ENCODE assay signal across 20 mouse cellular contexts in genomic region chr10:117576881-117577730, GRCm38 (mm10).
"Had no signal": no experiment of that assay in that cellular context is flagged by ENCODE, and none has a peak within 500 bp of the region (broad histone marks: within the 10 kb centered on the region; RNA-seq: fewer than 3 reads in every experiment).

No protein-coding gene starts in this region.

- H3K27ac ChIP-seq: limb, embryonic 10.5 days; limb, embryonic 13.5 days; liver, embryonic 13.5 days; midbrain, embryonic 12.5 days; midbrain, embryonic 15.5 days; neural tube, embryonic 13.5 days; stomach, embryonic 15.5 days had no signal

- H3K9me3 ChIP-seq: limb, embryonic 10.5 days; limb, embryonic 13.5 days; liver, embryonic 13.5 days; midbrain, embryonic 12.5 days; midbrain, embryonic 15.5 days; neural tube, embryonic 13.5 days; stomach, embryonic 15.5 days had no signal

- H3K36me3 ChIP-seq: limb, embryonic 10.5 days; limb, embryonic 13.5 days; liver, embryonic 13.5 days; midbrain, embryonic 12.5 days; midbrain, embryonic 15.5 days; neural tube, embryonic 13.5 days; stomach, embryonic 15.5 days had no signal

- H3K4me3 ChIP-seq: limb, embryonic 10.5 days; limb, embryonic 13.5 days; liver, embryonic 13.5 days; midbrain, embryonic 12.5 days; midbrain, embryonic 15.5 days; myocyte; neural tube, embryonic 13.5 days; stomach, embryonic 15.5 days had no signal

- H3K27me3 ChIP-seq: stomach, embryonic 15.5 days had no signal

- H3K4me2 ChIP-seq: limb, embryonic 13.5 days; liver, embryonic 13.5 days; midbrain, embryonic 12.5 days; midbrain, embryonic 15.5 days; neural tube, embryonic 13.5 days; stomach, embryonic 15.5 days had no signal

- H3K9ac ChIP-seq: limb, embryonic 13.5 days; liver, embryonic 13.5 days; midbrain, embryonic 12.5 days; midbrain, embryonic 15.5 days; neural tube, embryonic 13.5 days; stomach, embryonic 15.5 days had no signal

- DNase-seq: kidney, adult 18-20 months; kidney, adult 9 months; kidney, postnatal 14 days; kidney, postnatal 4 days; layer of hippocampus, adult 9-11 months; liver; liver, embryonic 13.5 days; lung, adult 2 months; lung, postnatal 14 days; lung, postnatal 4 days; retina, postnatal 1 day; right cerebral cortex, postnatal 25 days; thymus, postnatal 25 days had no signal

- ATAC-seq: midbrain, embryonic 15.5 days had no signal
